ENCODE assay signal across 32 mouse cellular contexts in genomic region chr9:50536603-50537135, GRCm38 (mm10). TPM values are rescaled to one million over a fixed set of nuclear protein-coding genes. Genes with fewer than 3 reads are reported as not detected.
DNase-seq lines count a peak whose midpoint lies in the region; ATAC-seq and TF ChIP-seq lines count a peak whose summit lies in the region.
"Had no signal": no experiment of that assay in that cellular context is flagged by ENCODE, and none has a peak within 500 bp of the region (broad histone marks: within the 10 kb centered on the region; RNA-seq: fewer than 3 reads in every experiment).

No protein-coding gene starts in this region.

- no peak overlapping the region for H3K4me3 ChIP-seq in intestine, postnatal 0 days (ENCODE audit: low read depth, low read length)
- no peak overlapping the region for H3K4me3 ChIP-seq in forebrain, embryonic 15.5 days
- H3K4me3 ChIP-seq: forebrain, embryonic 10.5 days; forebrain, embryonic 13.5 days; gastrocnemius, adult 2 months; heart, adult 2 months; heart, embryonic 10.5 days; hindbrain, embryonic 12.5 days; hindbrain, embryonic 15.5 days had no signal

- no peak overlapping the region for H3K4me2 ChIP-seq in intestine, postnatal 0 days (replicated peaks; ENCODE audit: low read depth)
- H3K4me2 ChIP-seq in forebrain, embryonic 15.5 days (replicated peaks): no peak overlapping the region
- H3K4me2 ChIP-seq: forebrain, embryonic 13.5 days; hindbrain, embryonic 12.5 days; hindbrain, embryonic 15.5 days had no signal

- H3K27ac ChIP-seq in intestine, postnatal 0 days (ENCODE audit: low read depth, low read length): no peak overlapping the region; the same call in 1 of the 2 replicates
- no peak overlapping the region for H3K27ac ChIP-seq in forebrain, embryonic 15.5 days (replicated peaks)
- H3K27ac ChIP-seq: forebrain, embryonic 10.5 days; forebrain, embryonic 13.5 days; gastrocnemius, adult 2 months; heart, adult 2 months; heart, embryonic 10.5 days; hindbrain, embryonic 12.5 days; hindbrain, embryonic 15.5 days had no signal

- no peak overlapping the region for H3K9ac ChIP-seq in intestine, postnatal 0 days (ENCODE audit: low read depth, low read length)
- H3K9ac ChIP-seq in forebrain, embryonic 15.5 days (replicated peaks): no peak overlapping the region
- H3K9ac ChIP-seq: forebrain, embryonic 13.5 days; forebrain, postnatal 0 days; hindbrain, embryonic 12.5 days; hindbrain, embryonic 15.5 days had no signal

- H3K36me3 ChIP-seq in intestine, postnatal 0 days (ENCODE audit: control insufficient read depth, insufficient read depth): no peaks in the 10 kb centered on the region
- no peaks in the 10 kb centered on the region for H3K36me3 ChIP-seq in forebrain, embryonic 15.5 days
- H3K36me3 ChIP-seq: forebrain, embryonic 10.5 days; heart, embryonic 10.5 days; hindbrain, embryonic 12.5 days; hindbrain, embryonic 15.5 days had no signal

- ATAC-seq in intestine, postnatal 0 days: 0 out of 2 replicates have a peak, but pooled peaks have one; percentile 28
- ATAC-seq in forebrain, embryonic 15.5 days (replicated peaks): no peak
- ATAC-seq: forebrain, embryonic 13.5 days; forebrain, postnatal 0 days had no signal

- no peaks in the 10 kb centered on the region for H3K9me3 ChIP-seq in intestine, postnatal 0 days (ENCODE audit: control insufficient read depth)
- no peaks in the 10 kb centered on the region for H3K9me3 ChIP-seq in forebrain, embryonic 15.5 days
- H3K9me3 ChIP-seq: forebrain, embryonic 10.5 days; forebrain, embryonic 13.5 days; heart, embryonic 10.5 days; hindbrain, embryonic 12.5 days; hindbrain, embryonic 15.5 days had no signal

- no peaks in the 10 kb centered on the region for H3K27me3 ChIP-seq in intestine, postnatal 0 days (replicated peaks; ENCODE audit: control insufficient read depth, insufficient read depth, low read length)
- H3K27me3 ChIP-seq in forebrain, embryonic 15.5 days: no peaks in the 10 kb centered on the region
- H3K27me3 ChIP-seq: forebrain, embryonic 13.5 days; hindbrain, embryonic 12.5 days; hindbrain, embryonic 15.5 days; Patski had no signal

- H3K4me1 ChIP-seq in intestine, postnatal 0 days (replicated peaks; ENCODE audit: control insufficient read depth, insufficient read depth, low read length): no peaks in the 10 kb centered on the region
- peaks cover 8% of the 10 kb centered on the region for H3K4me1 ChIP-seq in forebrain, embryonic 15.5 days
- H3K4me1 ChIP-seq: heart, embryonic 10.5 days; hindbrain, embryonic 12.5 days; hindbrain, embryonic 15.5 days had no signal

- no peak for TF ChIP-seq CTCF in intestine, postnatal 0 days (IDR thresholded peaks at IDR 0.05; ENCODE audit: low read depth)

- 38% methylated on average over 7 of the region's 7 CpGs for WGBS in intestine, postnatal 0 days
- 87% methylated on average over 7 of the region's 7 CpGs for WGBS in forebrain, embryonic 15.5 days

- peak; percentile 2 to 32 for DNase-seq in spleen, postnatal 4 days (ENCODE audit: low spot score in 2 of 2)
- DNase-seq in spleen, adult 12 weeks (ENCODE audit: low spot score): no peak
- peak; percentile 59 for DNase-seq in induced T-regulatory cell, adult 2 months (ENCODE audit: low read depth)
- no peak for DNase-seq in adrenal gland, adult 2 months
- no peak for DNase-seq in adrenal gland, adult 8-10 months
- DNase-seq: adrenal gland, postnatal 25 days; cerebellum, adult 18-20 months; cerebellum, adult 9-10 months; forebrain, postnatal 0 days; gastrocnemius, adult 2 months; gastrocnemius, postnatal 14 days; heart, adult 2 months; kidney, adult 18-20 months had no signal

RNA-seq across cellular contexts. Expression of gene Pts, which starts 8.1 kb away (rescaled TPM):
- 88.2 and 90.8 TPM in 2 replicates for polyA plus RNA-seq in intestine, postnatal 0 days (2015; fragmentation: Nextera tagmentation; extraction: Ambion mirVana)
- polyA plus RNA-seq in forebrain, embryonic 15.5 days (2015; fragmentation: Nextera tagmentation; extraction: Ambion mirVana): 89.4 and 93.4 TPM in 2 replicates
- 10 to 100 TPM; 59.5 to 72.8 TPM for total RNA-seq in adrenal gland, adult 2 months (2021)
- polyA plus RNA-seq in adrenal gland, adult 2 months (2012; rRNA removed): 22.7 and 26.8 TPM in 2 replicates
- total RNA-seq in adrenal gland, adult 8-10 months (2022): 10 to 100 TPM; 54.1 to 70.2 (median 63.4) TPM

RNA-seq across cellular contexts. Expression of gene Il18, which starts 18.0 kb away (rescaled TPM):
- 57.3 and 68.7 TPM in 2 replicates for polyA plus RNA-seq in intestine, postnatal 0 days (2015; fragmentation: Nextera tagmentation; extraction: Ambion mirVana)
- 12.6 and 16.5 TPM in 2 replicates for polyA plus RNA-seq in forebrain, embryonic 15.5 days (2015; fragmentation: Nextera tagmentation; extraction: Ambion mirVana)
- 1 to 10 TPM; 6.1 to 6.7 TPM for total RNA-seq in adrenal gland, adult 2 months (2021)
- 1.6 and 2.1 TPM in 2 replicates for polyA plus RNA-seq in adrenal gland, adult 2 months (2012; rRNA removed)
- total RNA-seq in adrenal gland, adult 8-10 months (2022): 1 to 10 TPM; 5.5 to 9.1 (median 7.3) TPM

RNA-seq across cellular contexts. Expression of gene Bco2, which starts 18.3 kb away (rescaled TPM):
- polyA plus RNA-seq in intestine, postnatal 0 days (2015; fragmentation: Nextera tagmentation; extraction: Ambion mirVana): 4.7 and 5.3 TPM in 2 replicates
- 0.36 and 0.43 TPM in 2 replicates for polyA plus RNA-seq in forebrain, embryonic 15.5 days (2015; fragmentation: Nextera tagmentation; extraction: Ambion mirVana)
- total RNA-seq in adrenal gland, adult 2 months (2021): 1 to 10 TPM; 4.5 to 5.0 TPM
- polyA plus RNA-seq in adrenal gland, adult 2 months (2012; rRNA removed): 0.10 and 0.16 TPM in 2 replicates
- total RNA-seq in adrenal gland, adult 8-10 months (2022): 1 to 10 TPM; 4.8 to 7.0 (median 5.6) TPM

RNA-seq across cellular contexts. Expression of gene Tex12, which starts 24.5 kb away (rescaled TPM):
- polyA plus RNA-seq in intestine, postnatal 0 days (2015; fragmentation: Nextera tagmentation; extraction: Ambion mirVana): 0.43 and 0.65 TPM in 2 replicates
- polyA plus RNA-seq in forebrain, embryonic 15.5 days (2015; fragmentation: Nextera tagmentation; extraction: Ambion mirVana): 0.19 and 0.31 TPM in 2 replicates
- not detected for total RNA-seq in adrenal gland, adult 2 months (2021)
- not detected in 2 replicates for polyA plus RNA-seq in adrenal gland, adult 2 months (2012; rRNA removed)
- total RNA-seq in adrenal gland, adult 8-10 months (2022): not detected
- total RNA-seq: adrenal gland, adult 18-20 months; adrenal gland, postnatal 25 days; forebrain, postnatal 0 days; gastrocnemius, adult 2 months; gastrocnemius, postnatal 14 days; heart, adult 2 months; heart, postnatal 25 days; hematopoietic stem cell, adult 5-6 weeks had no signal
- polyA plus RNA-seq: C2C12; CD4-positive, CD25-positive, alpha-beta regulatory T cell, adult 4 months; embryonic facial prominence, embryonic 11.5 days; embryonic facial prominence, embryonic 14.5 days; forebrain, embryonic 10.5 days; forebrain, embryonic 13.5 days; frontal cortex, adult 2 months; gonadal fat pad, adult 2 months; heart, adult 2 months; heart, embryonic 14.5 days; heart, postnatal 0 days; hindbrain, embryonic 12.5 days; Patski had no signal

RNA-seq across cellular contexts. Expression of gene Plet1, which starts 42.3 kb away (rescaled TPM):
- 3.1 and 4.0 TPM in 2 replicates for polyA plus RNA-seq in intestine, postnatal 0 days (2015; fragmentation: Nextera tagmentation; extraction: Ambion mirVana)
- polyA plus RNA-seq in forebrain, embryonic 15.5 days (2015; fragmentation: Nextera tagmentation; extraction: Ambion mirVana): 0.23 TPM in 1 of 2 replicates, not detected in the other
- total RNA-seq in adrenal gland, adult 2 months (2021): under 1 TPM; 0.46 to 0.59 TPM
- 0.08 TPM in 1 of 2 replicates, not detected in the other for polyA plus RNA-seq in adrenal gland, adult 2 months (2012; rRNA removed)
- under 1 TPM in 2 of 4 experiments, not detected in 2; 0.28 to 0.35 TPM for total RNA-seq in adrenal gland, adult 8-10 months (2022)
- total RNA-seq: forebrain, postnatal 0 days; gastrocnemius, postnatal 14 days; hematopoietic stem cell, adult 5-6 weeks had no signal
- polyA plus RNA-seq: forebrain, embryonic 13.5 days had no signal

Comparison
In these comparisons a context has a peak if more than half of its experiments do, and no peak if none do; other contexts are left out.
1. DNase-seq: peak in spleen, postnatal 4 days (2 of 2) and induced T-regulatory cell, adult 2 months (single experiment); none in spleen, adult 12 weeks (single experiment), adrenal gland, adult 2 months (single experiment) and adrenal gland, adult 8-10 months (single experiment).